Mouse (Mus musculus): ENCODE data around the gene Insl3.

GRCm38 (mm10) chr8:71724389-71724788 is 35.4 kb downstream of the Insl3 start:
- TF ChIP-seq CTCF (IDR thresholded peaks at IDR 0.05 in 2 of 3, conservative IDR thresholded peaks at IDR 0.05 in 1 of 3; ENCODE audit: control insufficient read depth in 1 of 3, insufficient read depth in 1 of 3, low read depth in 2 of 3, low read length in 3 of 3, poor library complexity in 1 of 3, severe bottlenecking in 1 of 3): no peak
- TF ChIP-seq EP300 (IDR thresholded peaks at IDR 0.05; ENCODE audit: low read depth in 1 of 2, low read length in 2 of 2): no peak
- TF ChIP-seq JUND (IDR thresholded peaks at IDR 0.05; ENCODE audit: low read depth, low read length): no peak
- no peak for TF ChIP-seq POLR2A (IDR thresholded peaks at IDR 0.05; ENCODE audit: control insufficient read depth in 1 of 2, insufficient read depth in 1 of 2, low read depth in 1 of 2, low read length in 2 of 2, poor library complexity in 1 of 2)
- TF ChIP-seq MYC (IDR thresholded peaks at IDR 0.05; ENCODE audit: low read depth, low read length): no peak
- no peak for TF ChIP-seq POLR2AphosphoS5 (IDR thresholded peaks at IDR 0.05; ENCODE audit: borderline replicate concordance, low read depth, low read length)
- TF ChIP-seq USF1 (IDR thresholded peaks at IDR 0.05; ENCODE audit: low read depth, low read length): no peak
- no peak for TF ChIP-seq ZMIZ1 (IDR thresholded peaks at IDR 0.05; ENCODE audit: low read depth, low read length)
- no peak for TF ChIP-seq TAL1 (IDR thresholded peaks at IDR 0.05; ENCODE audit: low read length)
- TF ChIP-seq ZC3H11A (IDR thresholded peaks at IDR 0.05; ENCODE audit: low read depth, low read length): no peak
- TF ChIP-seq TBP (IDR thresholded peaks at IDR 0.05; ENCODE audit: low read depth, low read length): no peak
- TF ChIP-seq GATA1 (IDR thresholded peaks at IDR 0.05; ENCODE audit: low read depth, low read length): no peak
- no peak for TF ChIP-seq KAT2A (conservative IDR thresholded peaks at IDR 0.05; ENCODE audit: low read depth, low read length)
- TF ChIP-seq POLR2AphosphoS2 (IDR thresholded peaks at IDR 0.05; ENCODE audit: low read length): no peak
